Mouse (Mus musculus): ENCODE data around the gene Plod3.
"Not testable (repeated sequence)": the region's sequence is repeated elsewhere in the genome, so short reads cannot be mapped to it uniquely, and the experiment has no call there.

Plod3 gene

DNA sequence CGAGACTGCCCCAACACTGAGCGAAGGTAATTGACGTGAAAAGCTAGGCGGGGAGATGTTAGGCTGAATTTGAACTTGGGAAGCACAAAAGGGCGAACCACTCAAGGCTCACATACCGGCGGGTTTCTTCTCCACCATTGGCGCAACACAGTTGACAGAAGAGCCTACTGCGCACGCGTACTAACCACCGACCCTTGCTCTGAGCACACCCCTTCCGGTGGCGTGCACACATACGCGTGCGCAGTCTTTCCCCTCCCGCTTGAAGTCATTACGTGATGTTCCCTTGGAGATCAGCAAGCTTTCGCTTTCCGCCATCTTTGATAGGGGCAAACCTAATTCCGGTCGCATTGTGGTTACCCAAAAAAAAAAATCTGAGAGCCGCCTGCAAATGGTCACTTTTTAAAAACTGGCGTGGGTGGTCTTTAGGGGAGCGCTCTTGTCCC is at the start of gene Plod3:
TSS of gene Plod3 (plus strand) at position 325 of the 443 bp plus-strand sequence.
- in situ Hi-C loops (cut with MboI; ENCODE audit: low sequenced_read_pairs), result no loop called here

DNA sequence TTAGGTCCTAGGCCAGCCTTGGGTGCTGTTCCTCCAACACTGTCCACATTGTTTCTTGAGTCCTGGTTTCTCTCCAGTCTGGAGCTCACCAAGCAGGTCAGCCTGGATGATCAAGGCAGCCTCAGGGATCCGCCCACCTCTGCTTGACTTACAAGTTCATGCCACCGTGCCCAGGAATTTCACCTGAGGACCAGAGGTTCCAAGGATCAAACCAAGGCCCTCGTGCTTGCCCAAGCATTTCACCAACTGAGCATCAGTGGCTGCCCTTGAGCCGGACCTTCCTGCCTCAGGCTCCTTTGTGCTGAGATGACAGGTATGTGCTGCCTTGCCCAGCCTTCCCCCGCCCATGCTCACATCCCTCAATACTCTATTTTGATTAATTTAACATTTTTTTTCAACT is 49.2 kb upstream of the Plod3 start:
- in situ Hi-C loops (cut with MboI; ENCODE audit: low sequenced_read_pairs), result no loop called here

DNA sequence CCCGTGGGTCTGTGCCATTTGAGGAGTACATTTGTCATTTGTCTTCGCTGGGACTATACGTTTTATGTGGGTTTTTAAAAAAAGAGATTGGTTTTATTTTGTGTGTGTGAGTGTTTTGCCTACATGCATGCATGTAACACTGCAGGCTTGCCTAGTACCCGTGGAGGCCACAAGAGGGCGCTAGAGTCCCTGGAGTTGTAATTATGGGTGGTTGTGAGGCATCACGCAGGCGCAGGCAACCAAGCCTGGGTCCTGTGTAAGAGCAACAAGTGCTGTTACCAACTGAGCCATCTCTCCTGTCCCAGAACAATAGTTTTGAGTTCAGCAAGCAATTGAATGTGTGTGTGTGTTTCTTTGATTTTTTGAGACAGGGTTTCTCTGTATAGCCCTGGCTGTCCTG is 47.5 kb upstream of the Plod3 start:
- in situ Hi-C loops (cut with MboI; ENCODE audit: low sequenced_read_pairs), result no loop called here

DNA sequence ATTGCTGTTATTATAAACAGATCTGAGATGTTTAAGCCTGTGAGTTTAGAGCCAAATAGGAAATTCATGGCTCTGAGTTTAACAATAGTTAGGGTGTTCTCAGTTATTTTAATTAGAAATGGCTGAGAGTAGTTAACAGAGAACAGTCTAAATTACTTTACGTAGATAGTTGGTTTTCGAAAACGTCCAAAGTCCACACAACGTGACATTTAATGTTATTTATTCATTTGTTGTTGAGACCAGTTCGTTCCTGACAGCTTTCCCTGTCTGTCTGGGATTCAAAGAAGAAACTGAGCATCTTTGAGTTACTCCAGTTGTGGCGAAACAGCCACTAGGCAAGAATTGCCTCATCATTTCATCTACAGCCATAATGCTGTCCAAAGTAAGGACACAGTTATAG is 46.8 kb upstream of the Plod3 start:
- in situ Hi-C loops (cut with MboI; ENCODE audit: low sequenced_read_pairs), result not testable (repeated sequence)

DNA sequence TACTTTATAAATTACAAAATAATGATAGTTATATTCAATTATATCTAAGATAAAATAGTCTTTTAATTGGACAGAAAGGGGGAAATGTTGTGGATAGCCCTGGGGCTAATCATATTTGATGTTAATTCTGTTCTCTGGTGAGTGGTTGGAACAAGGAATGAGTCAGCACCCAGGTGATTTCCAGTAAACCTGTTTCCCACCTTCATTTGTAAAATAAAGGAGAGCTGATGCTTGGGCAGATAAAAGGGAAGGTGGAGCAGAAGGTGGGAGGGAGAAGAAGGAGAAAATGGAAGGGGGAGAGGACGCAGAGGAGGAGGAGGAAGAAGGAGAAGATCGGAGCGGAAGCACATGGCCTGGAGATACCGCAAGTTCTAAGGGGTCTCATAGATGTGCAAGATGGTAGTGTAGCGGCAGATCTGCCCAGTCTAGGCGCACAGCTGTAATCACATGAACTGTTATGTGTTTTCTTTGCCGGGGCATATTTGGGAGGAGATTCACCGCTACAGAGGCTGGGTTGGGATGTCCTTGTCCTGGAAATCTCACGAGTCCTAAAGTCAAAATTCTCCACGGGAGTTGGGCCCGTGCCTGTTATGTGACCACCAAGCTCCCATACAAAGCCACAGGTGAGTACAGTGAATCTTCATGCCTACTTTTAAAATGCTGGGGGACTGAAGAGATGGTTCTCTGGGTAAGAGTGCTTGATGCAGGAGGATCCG is 45.8 kb upstream of the Plod3 start:
- in situ Hi-C loops (cut with MboI; ENCODE audit: low sequenced_read_pairs), result no loop called here

DNA sequence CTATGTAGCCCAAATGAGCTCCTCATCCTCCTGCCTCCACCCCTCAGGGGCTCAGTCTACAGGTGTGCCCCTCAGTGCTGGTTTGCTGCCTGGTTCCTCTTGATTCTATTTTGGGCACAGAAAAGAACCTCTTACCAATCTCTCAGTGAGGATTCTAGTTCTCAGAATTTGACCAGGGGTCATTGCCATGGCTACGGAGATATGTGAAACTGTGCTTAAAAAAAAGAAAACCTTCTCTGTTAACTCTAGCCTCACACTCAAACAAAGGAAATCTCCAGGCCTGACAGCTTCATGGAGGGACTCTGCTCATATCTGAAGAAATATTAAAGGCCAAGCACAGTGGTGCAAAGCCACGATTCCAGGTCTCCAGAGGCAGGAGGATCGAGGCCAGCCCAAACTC is 44.0 kb upstream of the Plod3 start:
- in situ Hi-C loops (cut with MboI; ENCODE audit: low sequenced_read_pairs), result no loop called here

DNA sequence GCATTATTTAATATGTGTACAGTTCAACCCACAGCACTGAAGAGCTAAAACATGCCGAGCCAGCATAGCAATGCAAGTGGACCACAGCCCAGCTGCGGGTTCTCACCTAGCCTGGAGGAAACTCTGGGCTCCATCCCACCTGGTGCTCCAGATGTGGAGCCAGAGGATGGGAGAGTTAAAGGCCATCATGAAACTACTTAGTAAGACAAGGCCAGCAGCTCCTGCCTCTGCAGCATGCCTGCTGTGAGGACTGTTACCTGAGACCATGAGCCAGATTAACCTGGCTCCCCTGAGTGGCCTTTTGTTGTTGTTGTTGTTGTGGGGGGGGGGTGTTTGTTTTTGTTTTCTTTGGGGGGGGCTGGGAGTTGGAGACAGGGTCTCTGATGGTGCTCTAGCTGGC is 43.4 kb upstream of the Plod3 start:
- in situ Hi-C loops (cut with MboI; ENCODE audit: low sequenced_read_pairs), result no loop called here

DNA sequence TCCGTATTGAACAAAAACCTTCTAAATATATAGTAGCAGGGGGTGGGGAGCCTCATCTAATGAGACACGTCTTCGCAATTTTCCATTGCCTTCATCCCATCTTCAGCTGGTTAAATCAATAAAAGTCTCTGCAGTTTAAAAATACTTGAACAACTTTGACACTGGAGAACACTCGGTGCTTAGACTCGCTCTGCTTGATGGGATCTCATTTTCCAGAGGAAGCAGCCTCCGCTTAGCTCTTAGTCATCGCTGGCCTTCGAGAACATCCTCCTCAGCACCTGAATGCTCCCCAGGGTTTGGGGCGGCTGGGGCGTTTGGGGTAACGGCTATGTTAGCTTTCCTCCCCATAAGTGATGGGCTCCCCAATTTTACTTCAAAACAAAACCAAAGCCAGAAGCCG is 41.7 kb upstream of the Plod3 start:
- in situ Hi-C loops (cut with MboI; ENCODE audit: low sequenced_read_pairs), result no loop called here

DNA sequence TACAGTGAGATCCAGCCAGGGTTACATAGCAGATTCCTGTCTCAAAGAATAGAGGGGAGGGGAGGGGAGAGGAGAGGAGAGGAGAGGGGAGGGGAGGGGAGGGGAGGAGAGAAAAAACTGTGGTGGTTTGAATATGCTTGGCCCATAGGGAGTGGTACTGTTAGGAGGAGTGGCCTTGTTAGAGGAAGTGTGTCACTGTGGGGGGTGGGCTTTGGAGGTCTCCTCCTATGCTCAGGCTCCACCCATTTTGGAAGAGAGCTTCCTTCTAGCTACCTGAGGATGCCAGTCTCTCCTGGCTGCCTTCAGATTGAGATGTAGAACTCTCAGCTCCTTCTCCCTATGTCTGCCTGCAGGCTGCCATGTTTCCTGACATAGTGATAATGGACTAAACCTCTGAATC is 38.9 kb upstream of the Plod3 start:
- in situ Hi-C loops (cut with MboI; ENCODE audit: low sequenced_read_pairs), result no loop called here

DNA sequence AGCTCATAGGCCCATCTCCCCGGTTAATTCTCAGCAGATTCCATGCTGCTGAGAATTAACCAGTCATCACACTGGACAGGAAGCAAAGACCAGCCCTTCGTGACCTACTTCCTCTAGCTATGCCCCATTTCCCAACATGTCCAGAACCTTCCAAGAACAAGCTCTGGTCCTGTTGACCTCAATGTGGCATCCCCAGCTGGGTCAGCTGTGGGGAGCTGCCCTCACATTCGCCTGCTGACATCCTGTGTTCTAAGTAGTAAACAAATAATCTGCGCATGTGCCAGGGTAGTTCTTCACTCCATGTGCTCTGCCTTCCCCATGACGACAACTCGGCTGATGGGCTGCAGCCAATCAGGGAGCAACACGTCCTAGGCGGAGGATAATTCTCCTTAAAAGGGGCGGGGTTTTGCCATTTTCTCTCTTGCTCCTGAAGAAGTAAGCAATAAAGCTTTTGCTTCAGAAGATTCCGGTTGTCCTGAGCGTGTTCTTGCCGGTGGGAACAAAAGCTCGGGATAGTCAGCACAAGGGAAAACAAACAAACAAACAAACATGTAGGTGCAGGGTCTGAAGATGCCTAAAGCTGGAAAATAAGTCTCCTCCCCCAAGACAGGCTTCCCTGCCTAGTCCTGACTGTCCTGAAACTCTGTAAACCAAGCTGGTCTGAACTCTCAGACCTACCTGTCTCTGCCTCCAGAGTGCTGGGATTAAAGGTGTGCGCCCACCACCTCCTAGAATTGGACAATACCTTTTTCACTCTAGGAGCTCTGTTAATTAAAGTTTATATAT is 37.1 kb upstream of the Plod3 start:
- in situ Hi-C loops (cut with MboI; ENCODE audit: low sequenced_read_pairs), result not testable (repeated sequence)

DNA sequence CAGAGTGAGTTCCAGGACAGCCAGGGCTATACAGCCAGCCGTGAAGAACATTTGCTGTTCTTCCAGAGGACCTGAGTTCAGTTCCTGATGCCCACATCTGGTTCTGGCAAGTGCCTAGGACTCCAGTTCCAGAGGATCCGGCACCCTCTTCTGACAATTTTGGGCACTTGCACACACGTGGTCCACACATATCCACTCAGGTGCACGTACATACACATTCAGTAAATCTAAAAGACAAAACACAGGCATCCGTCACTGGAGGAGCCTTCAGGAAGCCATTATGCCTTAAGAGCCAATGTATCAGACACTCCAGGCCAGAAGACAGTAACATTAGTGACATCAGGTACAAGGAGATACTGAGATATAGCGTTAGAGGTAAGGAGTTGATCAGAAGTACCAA is 36.3 kb upstream of the Plod3 start:
- in situ Hi-C loops (cut with MboI; ENCODE audit: low sequenced_read_pairs), result no loop called here

DNA sequence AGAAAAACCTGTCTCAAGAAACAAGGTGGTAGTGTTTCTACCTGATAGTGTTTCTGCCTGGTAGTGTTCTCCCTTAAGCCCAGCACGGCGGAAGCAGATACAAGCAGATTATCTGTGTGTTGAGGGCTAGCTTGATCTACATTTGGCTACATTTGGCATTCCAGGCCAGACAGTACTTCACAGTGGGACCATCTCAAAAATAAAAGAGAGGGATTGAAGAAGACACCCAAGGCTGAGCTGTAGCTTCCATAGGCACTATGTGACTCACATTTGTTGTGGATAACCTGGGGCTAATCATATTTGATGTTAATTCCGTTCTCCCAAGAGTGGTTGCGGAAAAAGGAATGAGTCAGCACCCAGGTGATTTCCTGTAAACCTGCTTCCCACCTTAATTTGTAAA is 34.7 kb upstream of the Plod3 start:
- in situ Hi-C loops (cut with MboI; ENCODE audit: low sequenced_read_pairs), result no loop called here

DNA sequence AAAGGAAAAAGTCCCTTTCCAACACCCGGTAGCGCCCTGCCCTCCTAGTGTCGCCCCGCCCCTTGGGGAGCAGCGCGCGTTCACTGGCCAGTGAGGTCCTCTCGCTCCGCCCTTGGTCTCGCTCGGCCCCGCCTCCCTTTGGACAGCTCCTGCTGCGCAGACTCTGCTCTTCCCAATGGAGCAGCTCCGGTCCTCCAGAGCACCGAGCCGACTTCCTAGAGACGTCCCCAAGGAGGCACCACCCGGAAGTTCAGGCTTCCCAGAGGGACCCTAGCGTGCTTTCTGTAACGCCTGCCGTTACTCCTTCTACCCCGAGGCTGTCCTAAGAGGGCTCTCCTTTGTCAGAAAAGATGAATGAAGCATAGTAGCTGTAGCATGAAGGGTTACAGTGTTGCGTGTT is 33.8 kb upstream of the Plod3 start, which contains the start of gene Fis1:
TSS of gene Fis1 (plus strand) at position 261 of the 400 bp plus-strand sequence.
- in situ Hi-C loops (cut with MboI; ENCODE audit: low sequenced_read_pairs), result no loop called here

DNA sequence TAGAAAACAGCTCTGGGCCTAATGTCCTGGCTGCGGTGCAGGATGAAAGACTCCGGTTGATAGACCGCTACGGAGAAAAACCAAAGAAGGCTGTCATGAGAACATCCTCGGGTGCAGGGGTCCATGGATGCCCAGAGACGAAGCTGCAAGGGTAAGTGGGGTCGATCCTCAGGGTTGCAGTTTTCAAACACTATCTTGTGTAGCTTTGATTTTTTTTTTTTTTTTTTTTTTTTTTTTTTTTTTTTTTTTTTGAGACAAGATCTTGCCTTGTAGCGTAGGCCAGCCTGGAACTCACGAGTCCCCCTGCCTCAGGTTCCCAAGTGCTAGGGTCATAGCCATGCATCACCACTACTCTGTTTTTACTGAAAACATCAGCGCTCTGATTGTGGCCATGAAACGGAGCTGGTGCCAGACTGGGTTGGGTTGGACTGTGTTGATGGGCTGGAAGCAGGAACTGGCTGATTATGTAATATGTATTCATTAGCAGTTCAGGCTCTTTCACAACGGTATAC is 33.3 kb upstream of the Plod3 start:
- in situ Hi-C loops (cut with MboI; ENCODE audit: low sequenced_read_pairs), result no loop called here

DNA sequence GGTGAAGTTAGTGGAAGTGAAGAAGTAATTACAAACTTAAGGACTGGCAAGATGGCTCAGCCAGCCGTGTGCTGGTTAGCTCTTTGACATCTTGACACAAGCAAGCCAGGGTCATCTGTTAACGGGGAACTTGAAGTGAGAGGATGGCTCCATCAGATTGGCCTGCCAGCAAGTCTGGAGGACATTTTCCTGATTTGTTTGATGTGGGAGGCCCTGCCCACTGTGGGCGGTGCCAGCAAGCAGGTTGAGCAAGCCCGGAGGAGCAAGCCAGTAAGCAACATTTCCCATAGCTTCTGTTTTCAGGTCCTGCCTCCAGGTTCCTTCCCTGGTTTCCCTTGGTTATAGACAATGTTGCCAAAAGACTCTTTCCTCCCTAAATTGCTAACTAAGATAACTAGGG is 31.2 kb upstream of the Plod3 start:
- in situ Hi-C loops (cut with MboI; ENCODE audit: low sequenced_read_pairs), result no loop called here

DNA sequence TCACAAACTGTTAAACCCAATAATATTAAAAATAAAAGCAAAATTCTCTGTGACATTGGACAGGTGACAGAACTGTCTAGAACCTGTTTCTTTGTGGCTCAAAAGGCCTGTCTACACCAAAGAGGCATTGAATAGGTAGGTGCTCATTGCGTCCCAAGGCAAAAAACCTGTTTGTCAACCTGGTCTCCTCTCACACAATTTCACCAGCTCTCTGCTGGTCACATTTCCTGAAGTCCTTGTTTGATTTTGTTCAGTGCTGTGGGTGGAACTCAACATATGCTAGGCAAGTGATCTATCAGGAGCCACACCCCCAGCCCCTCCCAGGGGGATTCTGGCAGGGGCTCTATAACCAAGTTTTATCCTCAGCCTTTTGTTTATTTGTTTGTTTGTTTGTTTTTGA is 29.6 kb upstream of the Plod3 start:
- in situ Hi-C loops (cut with MboI; ENCODE audit: low sequenced_read_pairs), result no loop called here

DNA sequence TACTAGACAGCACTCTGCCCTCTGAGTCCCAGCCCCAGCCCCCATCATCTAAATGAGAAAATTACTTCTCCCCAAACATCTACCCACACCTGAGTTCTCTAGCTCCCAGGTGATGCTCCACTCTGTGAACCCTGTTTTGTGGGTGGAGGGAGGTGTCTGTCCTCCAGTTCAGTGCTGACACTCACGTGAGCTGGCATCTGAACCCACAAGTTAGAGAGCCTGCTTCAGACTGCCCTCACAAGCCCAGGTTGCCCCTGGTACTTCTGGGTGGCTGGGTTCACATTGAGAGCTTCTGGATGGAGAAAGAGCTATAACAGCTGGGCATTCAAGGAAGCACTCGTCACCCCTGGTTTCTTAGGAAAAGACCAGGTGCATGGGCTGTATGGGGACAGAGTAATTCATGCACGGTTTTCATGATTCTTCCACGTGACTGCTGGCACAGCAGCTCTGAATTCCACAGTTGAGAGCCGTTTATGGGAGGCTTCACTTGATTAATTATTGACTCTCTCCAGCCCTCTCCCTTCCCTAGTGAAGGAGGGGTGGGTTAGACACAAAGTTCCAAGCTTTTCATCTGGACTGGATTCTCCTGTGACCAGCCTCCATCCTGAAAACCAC is 27.7 kb upstream of the Plod3 start:
- in situ Hi-C loops (cut with MboI; ENCODE audit: low sequenced_read_pairs), result no loop called here

DNA sequence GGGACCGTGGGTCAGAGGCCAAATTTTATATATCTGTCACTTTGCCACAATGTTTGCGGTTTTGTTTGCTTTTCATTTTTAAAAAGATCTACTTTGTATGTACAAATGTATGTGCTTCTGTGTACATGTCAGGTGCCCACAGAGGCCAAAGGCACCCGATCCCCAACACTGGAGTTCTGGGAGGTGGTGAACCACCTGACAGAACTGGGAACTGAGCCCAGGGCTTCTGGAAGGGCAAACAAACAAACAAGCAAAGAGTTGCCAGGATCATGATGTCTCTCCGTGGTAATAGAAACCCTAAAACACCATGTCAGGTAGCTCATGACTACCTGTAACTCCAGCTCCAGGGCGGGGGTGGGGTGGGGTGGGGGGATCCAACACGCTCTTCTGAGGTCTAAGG is 26.8 kb upstream of the Plod3 start:
- in situ Hi-C loops (cut with MboI; ENCODE audit: low sequenced_read_pairs), result no loop called here

DNA sequence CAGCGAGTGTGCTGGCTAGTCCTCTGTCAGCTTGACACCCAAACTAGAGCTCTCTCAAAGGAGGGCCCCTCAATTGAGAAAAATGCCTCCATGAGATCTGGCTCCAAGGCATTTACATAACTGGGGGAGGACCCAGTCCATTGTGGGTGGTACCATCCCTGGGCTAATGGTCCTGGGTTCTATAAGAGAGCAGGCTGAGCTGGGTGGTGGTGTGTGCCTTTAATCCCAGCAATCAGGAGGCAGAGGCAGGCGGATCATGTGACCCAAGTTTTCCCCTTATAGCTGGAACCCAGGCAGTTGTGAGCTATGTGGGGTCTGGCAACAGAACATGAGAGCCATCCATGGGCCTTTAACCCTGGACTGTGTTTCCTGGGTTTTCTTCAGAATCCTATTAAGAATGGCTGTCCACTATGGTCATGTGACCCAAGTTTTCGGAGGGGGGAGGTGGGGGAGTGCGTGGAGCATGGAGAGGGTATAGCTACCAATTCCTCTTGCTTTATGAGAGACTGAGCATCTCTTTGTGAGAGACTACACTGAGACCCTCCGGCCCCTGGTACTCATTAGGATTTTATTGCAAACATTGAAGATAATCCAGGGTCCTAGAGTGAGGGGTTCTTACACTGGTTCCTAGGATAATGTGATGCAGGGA is 25.4 kb upstream of the Plod3 start:
- in situ Hi-C loops (cut with MboI; ENCODE audit: low sequenced_read_pairs), result no loop called here

DNA sequence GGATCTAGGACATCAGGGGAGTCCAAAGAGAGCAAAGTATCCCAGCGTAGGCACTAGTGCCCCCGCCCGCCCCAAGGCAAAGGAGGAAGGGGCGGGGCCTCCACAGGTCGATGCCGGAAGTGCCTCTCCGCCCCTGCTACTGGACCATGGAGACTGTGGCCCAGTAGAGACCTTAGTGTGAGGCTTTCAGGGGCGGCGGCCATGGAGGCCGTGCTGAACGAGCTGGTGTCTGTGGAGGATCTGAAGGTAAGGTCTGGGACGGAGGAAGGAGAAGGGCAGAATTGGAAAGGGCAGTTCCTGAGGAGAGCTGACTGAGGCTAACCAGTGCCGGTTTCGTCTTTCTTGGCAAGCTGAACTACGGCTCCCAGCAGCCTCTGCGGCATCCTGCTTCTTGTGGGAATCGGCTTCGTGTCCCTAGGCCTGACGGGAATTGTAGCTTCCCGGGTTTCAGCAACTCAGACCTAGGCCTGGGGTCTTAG is 24.8 kb upstream of the Plod3 start:
- in situ Hi-C loops (cut with MboI; ENCODE audit: low sequenced_read_pairs), result no loop called here

DNA sequence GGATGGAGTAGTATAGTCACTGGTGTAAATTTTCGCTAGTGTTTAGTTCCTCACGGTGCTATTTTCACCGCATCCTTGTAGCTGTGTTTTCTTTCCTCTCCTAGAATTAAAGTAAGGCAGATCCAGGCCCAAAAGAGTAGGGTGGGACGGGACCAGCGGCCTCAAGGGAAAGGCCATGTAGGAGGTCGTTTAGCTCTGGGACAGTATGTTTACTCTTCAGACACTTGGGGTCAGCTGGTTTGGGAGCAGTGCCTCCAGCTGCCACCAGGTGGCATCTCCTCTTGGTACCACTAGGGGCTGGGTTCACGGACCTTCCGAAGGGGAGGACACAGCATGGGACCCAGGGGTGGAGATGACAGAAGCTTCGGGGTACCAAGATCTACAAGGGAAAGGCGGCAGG is 24.3 kb upstream of the Plod3 start:
- in situ Hi-C loops (cut with MboI; ENCODE audit: low sequenced_read_pairs), result no loop called here

All from CH12F3 (cell line).